Mouse (Mus musculus) liver, adult 2 months (tissue): ENCODE measurements at regions not wholly inside any gene's neighbourhood (a gene's known extent, or its start where the extent isn't known, plus 50 kb on each side); places are given as distances from the start of the nearest gene placed in this dataset.

Experiments used
- CTCF ChIP-seq: fragments of 200-500 bp; IDR thresholded peaks from 2 replicates; pipeline ENCODE4 v1.5.1; 2011; ENCODE audit warnings: low read depth, low read length, control low read depth
- POLR2A ChIP-seq: fragments of 200-500 bp; IDR thresholded peaks from 2 replicates; pipeline ENCODE4 v1.6.1; 2011; ENCODE audit warnings: low read length, control low read depth; ENCODE audit not compliant: insufficient read depth; ENCODE audit errors: extremely low read depth

GRCm38 (mm10) chr13:31327511-31327951, 228.4 kb upstream of the Foxq1 start:
- TF ChIP-seq CTCF (no peak), POLR2A (no peak)
